Mouse (Mus musculus): ENCODE data around the gene Tldc1.

- TF ChIP-seq CTCF (IDR thresholded peaks at IDR 0.05; ENCODE audit: control insufficient read depth, insufficient read depth, low read length) (no peak), POLR2A (IDR thresholded peaks at IDR 0.05; ENCODE audit: borderline replicate concordance, control insufficient read depth, low read depth, low read length) (no peak)
Observed at GRCm38 (mm10) chr8:119756538-119756937, 21.7 kb downstream of the Tldc1 start.

Data from bone marrow, adult 2 months (tissue).